Mouse (Mus musculus) natural killer cell, adult 2 months (primary cell): ENCODE data around the gene 6030458C11Rik.
A peak's percentile ranks its signal among the peaks of the same experiment; 100 is the strongest.

Source experiments
- DNase-seq, 2 experiments: peaks; one replicate each; pipeline ENCODE4 v3.0.0; 2022; ENCODE audit warnings: low spot score in 2 of 2

Gene 6030458C11Rik

GRCm38 (mm10) chr15:12824197-12824952 is at the start of gene 6030458C11Rik, which contains the start of gene Drosha:
TSS of gene 6030458C11Rik (minus strand) at chr15:12824649.
TSS of gene Drosha (plus strand) at chr15:12824815.
- DNase-seq, result peak; percentile 95 to 96

DNA sequence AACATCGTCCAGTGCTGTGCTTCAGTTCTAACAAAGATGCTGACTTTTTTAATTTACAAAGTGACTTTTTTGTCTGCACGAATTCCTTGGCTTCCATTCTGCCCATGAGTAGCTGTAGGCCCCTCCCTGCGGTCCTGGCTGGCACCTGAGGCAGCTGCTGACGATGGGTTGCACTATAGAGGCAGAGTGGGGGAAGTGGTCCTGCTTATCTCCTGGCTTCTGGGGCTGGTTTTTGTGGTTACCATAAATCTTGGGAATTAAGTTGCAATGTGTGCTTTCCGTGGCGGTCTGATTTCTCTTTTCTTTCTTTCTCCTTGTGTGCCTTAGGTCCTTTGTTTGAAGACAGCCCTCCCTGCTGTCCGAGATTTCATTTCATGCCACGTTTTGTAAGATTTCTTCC is 42.8 kb upstream of the 6030458C11Rik start:
- DNase-seq, result no peak

- no peak for DNase-seq
These were observed 41.3 kb upstream of the 6030458C11Rik start for GRCm38 (mm10) chr15:12865595-12866314.

- DNase-seq, result no peak
These were observed 39.2 kb upstream of the 6030458C11Rik start for GRCm38 (mm10) chr15:12863669-12864068.

GRCm38 (mm10) chr15:12862061-12862460 is 37.6 kb upstream of the 6030458C11Rik start:
- no peak for DNase-seq

- DNase-seq, result no peak
These were observed 34.2 kb upstream of the 6030458C11Rik start for GRCm38 (mm10) chr15:12858645-12859044.

- no peak for DNase-seq
These were observed 33.5 kb upstream of the 6030458C11Rik start for GRCm38 (mm10) chr15:12857840-12858516.

DNA sequence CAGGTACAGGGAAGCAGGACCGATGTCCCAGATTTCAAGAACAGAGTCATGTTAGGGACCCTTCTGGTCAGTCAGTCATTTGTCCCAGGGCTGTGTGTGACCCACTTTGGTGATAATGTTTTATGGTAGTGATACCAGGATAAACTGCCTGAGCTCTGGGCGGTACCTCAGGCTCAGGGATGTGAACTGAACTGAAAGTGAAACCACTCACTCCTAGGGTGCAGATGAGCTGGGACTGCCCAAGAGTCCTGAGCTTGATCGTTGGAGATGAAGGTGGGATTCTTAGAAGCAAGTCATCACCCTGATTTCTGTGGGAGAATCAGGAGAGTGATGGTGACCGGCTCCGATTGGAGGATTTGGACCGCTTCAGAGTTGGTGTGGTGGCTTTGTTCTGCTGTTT is 32.3 kb upstream of the 6030458C11Rik start:
- no peak for DNase-seq

GRCm38 (mm10) chr15:12853471-12853870 is 29.0 kb upstream of the 6030458C11Rik start:
- DNase-seq, result no peak

- no peak for DNase-seq
These were observed 24.9 kb upstream of the 6030458C11Rik start for GRCm38 (mm10) chr15:12849373-12849772.

DNA sequence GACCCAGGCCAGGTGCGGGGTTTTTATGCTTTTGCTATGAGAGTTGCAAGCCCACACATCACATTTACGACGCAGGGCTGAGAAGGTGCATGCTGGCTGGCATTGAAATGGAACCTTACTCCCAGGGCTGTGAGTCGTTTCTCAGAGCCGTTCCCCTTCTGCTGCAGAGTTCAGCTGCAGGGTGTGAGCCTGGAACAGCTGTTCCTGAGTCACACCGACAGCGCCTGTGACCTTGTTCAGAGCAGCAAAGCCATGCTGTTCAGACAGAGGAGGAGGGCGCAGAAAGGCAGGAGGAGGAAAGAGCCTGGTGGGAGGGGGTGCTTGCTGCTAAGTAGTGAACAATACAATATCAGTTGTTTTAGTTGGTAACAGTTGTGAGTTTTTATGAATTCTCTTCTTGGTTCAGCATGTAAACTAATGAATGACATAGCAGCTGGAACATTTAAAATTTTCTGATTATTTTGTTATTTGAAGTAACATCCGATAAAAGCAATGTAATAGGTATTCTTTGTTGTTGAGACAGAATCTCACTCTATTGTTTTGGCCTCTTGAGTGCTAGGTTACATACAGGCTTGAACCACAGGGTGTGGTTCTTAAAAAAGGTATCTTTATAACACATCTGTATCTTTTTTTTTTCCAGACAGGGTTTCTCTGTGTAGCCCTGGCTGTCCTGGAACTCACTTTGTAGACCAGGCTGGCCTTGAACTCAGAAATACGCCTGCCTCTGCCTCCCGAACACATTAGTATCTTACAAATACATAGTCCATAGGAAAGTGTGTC is 23.9 kb upstream of the 6030458C11Rik start:
- no peak for DNase-seq

DNA sequence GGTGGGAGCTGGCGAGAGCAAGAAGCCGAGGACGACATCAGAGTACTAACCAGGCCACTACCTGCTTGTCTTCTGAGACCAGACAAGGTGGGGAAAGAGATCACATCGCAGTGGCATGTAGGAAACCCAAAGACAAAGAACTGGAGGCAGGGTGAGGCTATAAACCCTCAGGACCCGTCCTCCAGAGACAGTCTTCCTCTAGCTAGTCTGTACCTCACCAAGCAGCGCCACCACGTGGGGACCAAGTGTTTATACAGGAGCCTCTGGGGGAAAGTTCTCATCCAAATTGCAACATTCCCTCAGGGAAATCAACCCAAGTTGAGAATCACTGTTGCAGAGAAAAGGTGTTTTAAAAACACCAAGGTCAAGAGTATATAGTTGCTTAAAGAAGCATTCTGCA is 18.4 kb upstream of the 6030458C11Rik start:
- DNase-seq, result no peak

GRCm38 (mm10) chr15:12840737-12841136 is 16.3 kb upstream of the 6030458C11Rik start:
- DNase-seq, result no peak

GRCm38 (mm10) chr15:12834231-12834630 is 9.8 kb upstream of the 6030458C11Rik start:
- no peak for DNase-seq

DNA sequence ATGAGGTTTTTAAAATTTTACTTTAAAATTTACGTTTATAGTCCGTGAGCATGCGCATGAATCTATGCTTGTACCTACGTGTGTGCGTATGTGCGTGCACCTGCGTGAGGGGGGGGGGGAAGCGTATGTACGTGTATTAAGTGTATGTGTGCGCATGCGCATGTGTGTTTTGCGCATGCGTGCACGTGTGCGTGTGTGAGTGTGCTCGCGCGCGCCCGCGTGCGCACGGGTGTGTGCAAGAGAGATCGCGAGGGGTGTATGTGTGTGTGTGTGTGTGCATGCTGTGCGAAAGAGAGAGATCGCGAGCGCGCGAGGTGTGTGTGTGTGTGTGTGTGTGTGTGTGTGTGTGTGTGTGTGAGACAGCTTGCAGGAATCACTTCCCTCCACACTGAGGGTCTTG is 8.9 kb upstream of the 6030458C11Rik start:
- DNase-seq, result no peak

GRCm38 (mm10) chr15:12832599-12832998 is 8.2 kb upstream of the 6030458C11Rik start:
- no peak for DNase-seq

- no peak for DNase-seq
These were observed 5.4 kb upstream of the 6030458C11Rik start for GRCm38 (mm10) chr15:12829878-12830277.

DNA sequence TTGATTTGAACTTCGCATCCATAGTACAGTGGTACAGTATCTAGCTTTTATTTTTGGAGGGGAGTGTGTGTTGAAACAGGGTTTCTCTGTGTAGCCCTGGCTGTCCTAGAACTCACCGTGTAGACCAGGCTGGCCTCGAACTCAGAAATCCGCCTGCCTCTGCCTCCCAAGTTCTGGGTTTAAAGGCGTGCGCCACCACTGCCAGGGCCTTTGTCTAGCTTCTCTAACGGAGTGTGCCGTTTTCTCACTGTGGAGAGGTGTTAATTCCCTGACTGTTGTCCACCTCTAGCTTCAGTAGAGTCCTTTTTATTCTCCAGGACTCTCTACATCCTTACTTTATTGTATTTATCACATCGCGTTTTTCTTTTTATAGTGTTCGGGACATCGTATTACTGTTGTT is 959 bp upstream of the 6030458C11Rik start:
- no peak for DNase-seq

DNA sequence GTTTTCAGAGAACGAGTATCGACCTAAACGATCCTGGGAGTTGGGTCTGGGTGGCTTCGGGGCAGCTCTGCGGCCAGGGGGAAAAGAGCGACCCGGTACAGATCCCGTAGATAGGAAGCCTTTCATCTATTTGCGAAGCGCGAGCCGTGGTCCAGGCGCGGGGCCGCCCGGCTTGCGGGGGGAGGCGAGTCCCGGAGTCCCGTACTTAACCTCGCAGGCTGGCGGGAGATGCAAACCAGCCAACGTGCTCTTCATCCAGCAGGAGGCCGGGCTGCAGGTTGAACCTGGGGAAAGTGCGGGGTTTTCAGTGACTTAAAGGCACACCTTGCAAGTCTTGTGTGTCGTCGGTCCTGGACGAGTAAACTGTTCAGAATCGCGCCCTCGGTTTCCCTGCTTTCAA is 516 bp upstream of the 6030458C11Rik start:
- DNase-seq, result no peak

DNA sequence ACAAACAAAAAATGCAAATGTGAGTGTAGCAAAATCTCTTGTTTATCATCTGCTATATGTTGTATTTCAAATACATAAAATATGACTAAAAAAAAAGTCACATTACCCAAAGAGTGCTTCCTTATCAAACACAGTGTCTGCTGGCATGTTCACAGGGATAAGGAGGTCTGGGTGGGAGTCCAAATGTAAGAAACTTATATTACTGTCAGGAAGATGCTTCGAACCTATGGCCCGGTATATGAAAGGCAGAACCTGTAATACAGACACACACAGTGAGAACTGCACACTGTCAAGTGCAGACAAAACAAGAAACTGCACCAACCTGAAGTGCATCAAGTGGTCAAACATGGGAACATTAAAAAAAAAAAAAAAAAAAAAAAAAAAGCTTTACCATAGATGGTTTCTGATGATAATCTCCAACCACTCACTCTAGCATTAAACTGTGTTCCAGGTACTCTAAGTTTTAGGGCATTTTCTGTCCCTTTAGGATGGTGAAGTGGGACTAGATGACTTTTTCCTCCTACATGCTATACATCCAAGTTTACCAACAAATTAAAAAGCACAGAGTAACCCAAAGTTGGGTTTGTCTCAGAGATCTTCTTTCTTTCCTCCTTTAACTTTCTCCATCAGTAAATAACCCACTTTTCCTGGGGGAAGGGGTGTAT is 862 bp downstream of the 6030458C11Rik start:
- no peak for DNase-seq
